Mouse (Mus musculus): ENCODE results near the gene Mrps17. TPM values are rescaled to one million over a fixed set of nuclear protein-coding genes. Genes with fewer than 3 reads are reported as not detected.

The Mrps17 gene
- polyA plus RNA-seq, 1 experiment from 2014 or later, result 176 TPM

GRCm38 (mm10) chr5:129770443-129771355 lies 55.4 kb downstream of the Mrps17 start:
- ATAC-seq, result no peak
- H3K9me3 ChIP-seq (ENCODE audit: control insufficient read depth, low read length), result no peaks in the 10 kb centered on the region
- no peak overlapping the region for H3K27ac ChIP-seq (ENCODE audit: low read depth, low read length)
- H3K36me3 ChIP-seq (ENCODE audit: control insufficient read depth, insufficient read depth, low read length), result no peaks in the 10 kb centered on the region; the same call in 1 of the 2 replicates
- no peaks in the 10 kb centered on the region for H3K27me3 ChIP-seq (replicated peaks; ENCODE audit: control insufficient read depth, insufficient read depth, low read length)
- no peak overlapping the region for H3K4me3 ChIP-seq (ENCODE audit: low read length)
- H3K4me1 ChIP-seq (ENCODE audit: control insufficient read depth, insufficient read depth, low read depth, low read length), result no peaks in the 10 kb centered on the region
- H3K4me2 ChIP-seq (ENCODE audit: low read length), result no peak overlapping the region
- 88% methylated on average over 23 of the region's 23 CpGs for WGBS
- H3K9ac ChIP-seq (ENCODE audit: low read depth, low read length), result no peak overlapping the region

Other genes with a start within 250 kb of the Mrps17 start
- 42.1 and 47.7 TPM in 2 replicates for gene Sfswap, start 214.3 kb upstream of the Mrps17 start, polyA plus RNA-seq (2015; fragmentation: Nextera tagmentation; extraction: Ambion mirVana)
- gene Mmp17, start 131.3 kb upstream of the Mrps17 start, polyA plus RNA-seq (2015; fragmentation: Nextera tagmentation; extraction: Ambion mirVana), result 10.8 and 11.0 TPM in 2 replicates
- 7.1 and 7.7 TPM in 2 replicates for gene Zfp11, start 45.4 kb upstream of the Mrps17 start, polyA plus RNA-seq (2015; fragmentation: Nextera tagmentation; extraction: Ambion mirVana)
- gene Sept14, start 7.0 kb upstream of the Mrps17 start, polyA plus RNA-seq (2015; fragmentation: Nextera tagmentation; extraction: Ambion mirVana), result not detected in 2 replicates
- 96.4 and 98.7 TPM in 2 replicates for gene Nipsnap2, start 9.6 kb downstream of the Mrps17 start, polyA plus RNA-seq (2015; fragmentation: Nextera tagmentation; extraction: Ambion mirVana)
- gene Psph, start 72.0 kb downstream of the Mrps17 start, polyA plus RNA-seq (2015; fragmentation: Nextera tagmentation; extraction: Ambion mirVana), result 35.2 and 42.4 TPM in 2 replicates
- 31.3 and 31.7 TPM in 2 replicates for gene Sumf2, start 131.5 kb downstream of the Mrps17 start, polyA plus RNA-seq (2015; fragmentation: Nextera tagmentation; extraction: Ambion mirVana)
- gene Chchd2, start 172.0 kb downstream of the Mrps17 start, polyA plus RNA-seq (2015; fragmentation: Nextera tagmentation; extraction: Ambion mirVana), result 679 and 729 TPM in 2 replicates
- gene Zbed5, start 180.2 kb downstream of the Mrps17 start, polyA plus RNA-seq (2015; fragmentation: Nextera tagmentation; extraction: Ambion mirVana), result 14.0 and 14.1 TPM in 2 replicates
- 1.0 and 1.2 TPM in 2 replicates for gene Phkg1, start 183.1 kb downstream of the Mrps17 start, polyA plus RNA-seq (2015; fragmentation: Nextera tagmentation; extraction: Ambion mirVana)
- gene Nupr1l, start 193.0 kb downstream of the Mrps17 start, polyA plus RNA-seq (2015; fragmentation: Nextera tagmentation; extraction: Ambion mirVana), result 4.5 and 4.7 TPM in 2 replicates
- 22.6 and 27.3 TPM in 2 replicates for gene Vkorc1l1, start 226.5 kb downstream of the Mrps17 start, polyA plus RNA-seq (2015; fragmentation: Nextera tagmentation; extraction: Ambion mirVana)

Data from hindbrain, embryonic 16.5 days (tissue).